Mouse (Mus musculus): Measurements from ENCODE around the gene Mgat1.

DNA sequence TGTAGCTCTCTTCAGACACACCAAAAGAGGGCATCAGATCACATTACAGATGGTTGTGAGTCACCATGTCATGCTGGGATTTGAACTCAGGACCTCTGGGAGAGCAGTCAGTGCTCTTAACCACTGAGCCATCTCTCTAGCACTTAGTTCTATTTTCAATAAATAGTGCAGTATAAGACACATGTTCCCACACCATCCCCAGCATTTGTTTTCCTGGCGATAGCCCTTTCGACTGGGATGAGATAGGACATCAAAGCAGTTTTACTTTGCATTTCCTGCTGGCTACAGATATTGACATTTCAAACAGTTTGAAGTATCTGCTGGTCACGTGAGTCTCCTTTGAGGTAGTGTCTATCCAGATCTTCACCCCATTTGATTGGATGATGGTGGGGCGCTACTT, 26.4 kb downstream of the Mgat1 start:
- TF ChIP-seq CTCF (IDR thresholded peaks at IDR 0.05; ENCODE audit: low read depth, low read length) (no peak), POLR2A (IDR thresholded peaks at IDR 0.05; ENCODE audit: borderline replicate concordance, low read depth, low read length) (no peak)

All from bone marrow macrophage, adult 2 months (primary cell).